Mouse (Mus musculus): Measurements from ENCODE around the gene Fam222a. TPM values are rescaled to one million over a fixed set of nuclear protein-coding genes. Genes with fewer than 3 reads are reported as not detected.

The Fam222a gene
- total RNA-seq, 2 experiments from 2014 or later = 2.2 to 2.5 TPM

DNA sequence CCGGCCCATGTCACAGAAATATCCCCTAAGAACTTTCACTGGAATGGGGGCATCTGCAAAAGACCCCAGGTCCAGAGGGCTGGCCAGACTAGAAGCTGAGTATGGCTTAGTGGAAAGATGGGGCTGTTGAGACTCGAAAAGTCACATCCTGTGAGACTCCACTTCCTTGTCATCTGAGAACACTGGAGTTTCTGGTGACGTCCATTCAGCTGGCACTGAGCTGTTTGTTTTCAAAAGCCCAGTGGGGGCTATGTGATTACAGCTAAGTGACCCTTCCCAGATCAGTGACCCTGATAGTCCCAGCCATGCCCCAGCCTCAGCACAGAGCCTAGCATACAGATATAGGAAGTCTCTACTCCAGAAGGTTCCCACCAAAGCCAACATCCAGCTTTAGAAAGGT is 83.6 kb downstream of the Fam222a start:
- DNase-seq (ENCODE audit: low spot score in 2 of 2) = no peak

DNA sequence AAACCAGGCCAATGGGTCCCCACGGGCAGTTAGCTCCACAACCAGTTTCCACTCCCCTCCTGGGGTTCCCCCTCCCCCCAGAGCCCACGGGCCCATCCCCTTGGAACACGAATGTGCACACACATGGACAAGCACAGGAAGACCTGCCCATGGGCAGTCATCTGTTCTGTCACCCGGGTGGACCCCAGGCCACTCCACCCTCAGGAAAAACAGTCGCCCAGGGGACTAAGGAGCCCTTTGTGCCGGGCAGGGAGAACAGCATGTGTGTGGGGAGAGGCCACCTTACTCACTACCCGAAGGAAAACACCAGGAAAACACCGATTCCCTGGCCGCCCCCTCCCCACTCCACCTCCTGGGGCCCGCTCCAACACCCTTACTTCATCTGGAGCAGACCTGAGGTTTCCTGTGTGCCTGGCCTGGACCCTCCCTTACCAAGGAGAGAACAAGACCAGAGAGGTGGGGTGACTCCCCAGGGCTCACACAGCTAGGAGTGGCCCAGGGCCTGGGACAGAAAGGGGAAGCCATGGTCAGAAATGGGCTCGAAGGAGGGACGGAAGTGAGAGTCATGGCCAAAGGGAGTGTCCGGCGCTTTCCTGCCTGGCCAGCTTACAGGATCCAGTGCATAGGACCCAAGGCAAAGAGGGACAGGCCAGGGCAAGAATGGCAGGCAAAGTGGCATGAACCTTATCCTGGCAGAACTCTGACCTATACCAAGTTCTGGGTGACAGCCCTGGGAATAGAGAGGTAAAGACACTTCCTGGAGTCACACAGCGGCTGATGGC is 86.0 kb downstream of the Fam222a start:
- DNase-seq (ENCODE audit: low spot score in 2 of 2) = no peak

DNA sequence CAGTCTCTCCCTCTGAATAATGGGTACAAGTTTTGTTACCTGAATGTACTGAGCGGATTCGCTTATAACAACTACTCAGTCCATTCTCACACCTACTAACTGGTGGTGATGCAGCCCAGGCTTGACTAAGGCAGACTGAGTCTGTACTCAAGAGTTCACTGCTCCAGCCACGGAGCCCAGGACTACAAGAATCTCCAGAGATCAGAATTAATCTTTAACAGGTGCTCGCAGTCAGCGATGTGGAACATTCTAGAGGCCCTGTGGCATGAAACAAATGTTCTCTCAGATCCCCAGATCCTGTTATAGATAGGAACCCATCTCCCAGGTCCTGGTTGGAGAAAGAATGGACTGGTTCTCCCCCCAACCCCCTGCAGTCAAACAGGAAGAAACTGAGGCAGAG is 87.9 kb downstream of the Fam222a start:
- DNase-seq (ENCODE audit: low spot score in 2 of 2) = no peak

DNA sequence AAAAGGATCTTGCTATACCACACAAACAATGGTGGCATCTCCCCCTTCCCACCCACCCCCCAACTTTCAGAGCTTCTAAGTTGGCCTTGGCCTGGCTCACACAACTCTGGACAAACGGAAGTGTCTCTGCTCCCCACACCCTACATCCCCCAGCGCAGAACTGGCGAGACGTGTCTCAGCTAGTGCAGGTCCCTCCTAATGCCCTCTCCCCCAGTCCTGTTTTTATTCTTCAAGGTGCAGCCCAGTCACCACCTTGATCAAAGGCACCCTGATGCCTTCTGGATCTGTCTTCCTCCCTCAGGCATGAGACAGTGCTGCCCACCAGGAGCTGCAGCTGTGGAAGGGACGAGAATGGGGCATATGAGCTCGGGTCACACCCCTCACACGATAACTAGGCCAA is 88.5 kb downstream of the Fam222a start:
- no peak for DNase-seq (ENCODE audit: low spot score in 2 of 2)

DNA sequence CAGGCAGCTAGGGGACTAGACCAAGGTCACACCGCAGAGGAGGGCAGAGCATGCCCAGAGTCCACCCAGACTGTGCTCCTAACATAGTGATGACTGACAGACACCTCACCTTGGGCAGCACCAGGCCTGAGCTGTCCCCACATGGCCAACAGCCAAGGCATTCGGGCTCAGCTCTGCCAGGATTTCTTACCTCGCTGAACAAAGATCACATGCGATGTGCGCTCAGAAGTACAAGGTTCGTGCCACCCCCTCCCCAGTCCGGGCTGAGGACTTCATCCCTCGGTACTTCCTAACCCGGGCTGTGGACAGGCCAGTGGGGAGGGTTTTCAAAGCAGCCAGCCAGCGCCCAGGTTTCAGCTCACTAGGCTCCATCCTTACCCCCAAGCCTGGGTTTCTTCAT is 89.6 kb downstream of the Fam222a start:
- no peak for DNase-seq (ENCODE audit: low spot score in 2 of 2)

DNA sequence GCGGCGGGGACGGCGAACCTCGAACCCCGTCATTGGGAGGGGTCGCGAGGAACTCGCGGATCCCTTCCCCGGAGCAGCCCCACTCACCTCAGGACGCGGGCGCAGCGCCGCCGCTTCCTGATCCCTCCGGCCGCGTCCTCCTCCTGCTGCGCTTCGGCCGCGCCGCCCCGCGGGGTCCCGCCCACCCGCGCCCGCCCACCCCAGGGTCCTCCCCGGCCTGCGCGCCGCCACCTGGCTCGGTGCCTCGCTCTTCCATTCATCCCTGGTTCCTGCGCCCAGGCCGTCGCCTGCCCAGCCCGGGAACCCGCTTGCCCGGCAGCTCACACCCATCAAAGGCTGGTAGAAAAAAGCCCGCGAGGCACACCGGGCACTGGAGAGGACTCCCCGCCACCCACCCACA is 90.4 kb downstream of the Fam222a start, which contains the start of gene Trpv4:
Gene Trpv4 (minus strand): TSS at position 167 of the 400 bp plus-strand sequence.
- DNase-seq (ENCODE audit: low spot score in 2 of 2) = no peak

DNA sequence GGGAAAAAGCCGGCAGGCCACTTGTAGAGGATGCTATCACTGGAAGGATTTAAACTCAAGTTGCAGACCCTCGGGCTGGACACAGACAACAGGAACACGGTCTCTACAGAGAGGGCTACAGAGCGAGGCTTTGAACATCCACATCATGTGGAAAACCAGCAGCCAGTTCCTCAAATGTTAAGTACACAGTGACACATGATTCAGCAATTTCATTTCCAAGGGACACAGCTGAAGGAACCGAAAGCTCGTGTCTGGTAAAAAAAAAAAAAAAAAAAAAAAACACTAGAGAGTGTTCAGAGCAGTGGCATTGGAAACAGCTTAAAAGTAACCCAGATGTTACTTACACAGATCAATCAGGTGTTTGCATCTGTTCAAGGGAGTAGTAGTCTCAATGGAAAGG is 93.2 kb downstream of the Fam222a start:
- no peak for DNase-seq (ENCODE audit: low spot score in 2 of 2)

Other genes with a start within 250 kb of the Fam222a start
- gene Kctd10, start 187.5 kb upstream of the Fam222a start, total RNA-seq (2021) = 10 to 100 TPM; 38.0 to 40.7 TPM
- 10 to 100 TPM; 54.2 to 59.3 TPM for gene Ube3b, start 187.4 kb upstream of the Fam222a start, total RNA-seq (2021)
- gene Mmab, start 124.0 kb upstream of the Fam222a start, total RNA-seq (2021) = 10 to 100 TPM; 13.6 to 16.0 TPM
- 10 to 100 TPM; 20.8 to 24.2 TPM for gene Mvk, start 123.7 kb upstream of the Fam222a start, total RNA-seq (2021)
- gene Trpv4, start 90.4 kb downstream of the Fam222a start, total RNA-seq (2021) = 1 to 10 TPM; 1.6 to 1.8 TPM
- gene Gltp, start 123.0 kb downstream of the Fam222a start, total RNA-seq (2021) = 10 to 100 TPM; 26.4 to 31.8 TPM
- 1 to 10 TPM; 6.3 to 6.9 TPM for gene Tchp, start 139.7 kb downstream of the Fam222a start, total RNA-seq (2021)
- gene Ankrd13a, start 206.7 kb downstream of the Fam222a start, total RNA-seq (2021) = 10 to 100 TPM; 46.2 to 53.1 TPM
- 10 to 100 TPM; 37.6 to 50.1 TPM for gene Git2, start 207.5 kb downstream of the Fam222a start, total RNA-seq (2021)